Mouse (Mus musculus) embryonic fibroblast, embryonic 13.5 days (primary cell): ENCODE data around the gene Hist1h2ae.

Source experiments
- CTCF ChIP-seq: IDR thresholded peaks from 2 replicates; pipeline ENCODE4 v1.5.1; 2011; ENCODE audit warnings: mild to moderate bottlenecking, control low read depth, low read length, moderate library complexity, borderline replicate concordance; ENCODE audit not compliant: insufficient read depth
- POLR2A ChIP-seq: IDR thresholded peaks from 2 replicates; pipeline ENCODE4 v1.6.1; 2011; ENCODE audit warnings: low read depth, mild to moderate bottlenecking, control low read depth, low read length, moderate library complexity

DNA sequence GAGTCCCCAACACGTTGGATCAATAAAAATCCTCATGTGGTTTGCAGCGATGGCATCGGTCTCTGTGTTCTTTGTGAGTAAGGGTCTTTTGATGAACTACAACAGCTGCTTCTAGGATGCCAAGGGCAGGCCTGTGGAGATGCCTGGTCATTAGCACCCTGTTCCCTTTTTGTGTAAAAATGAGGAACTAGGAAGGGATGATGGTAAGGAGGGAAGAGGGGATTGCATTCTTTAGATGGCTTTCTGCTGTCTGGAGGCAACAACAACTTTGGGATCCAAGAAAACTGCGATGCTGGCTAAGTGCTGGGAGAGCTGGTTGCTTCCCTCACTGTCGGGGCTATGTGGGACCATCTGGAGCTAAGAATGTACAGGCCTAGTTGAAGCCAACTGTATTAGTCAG, 32.8 kb downstream of the Hist1h2ae start:
- TF ChIP-seq CTCF, result no peak
- no peak for TF ChIP-seq POLR2A
